Mouse (Mus musculus): ENCODE measurements around the gene Mcf2l.
A peak's percentile ranks its signal among the peaks of the same experiment; 100 is the strongest.

Gene Mcf2l

DNA sequence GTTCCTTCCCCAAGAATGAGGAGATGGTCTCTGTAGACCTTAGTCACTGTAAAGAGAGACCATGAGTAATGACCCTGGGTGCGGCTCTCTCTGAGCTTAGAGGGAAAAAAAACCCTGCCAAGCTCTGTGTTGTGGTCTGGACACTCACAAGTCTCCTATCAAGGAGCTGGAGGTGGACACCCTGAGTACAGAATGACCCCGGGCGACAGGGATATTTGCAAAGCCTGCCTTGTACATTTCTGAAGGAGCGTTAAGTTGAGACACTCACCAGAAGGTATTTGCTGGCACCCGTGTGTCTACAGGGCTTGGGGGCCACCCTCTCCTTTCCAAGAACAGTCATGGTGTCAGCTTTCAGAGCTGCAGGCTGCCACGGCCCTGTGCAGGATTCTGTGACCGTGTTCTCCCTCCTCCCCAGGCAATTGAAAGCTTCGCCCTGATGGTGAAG lies 123.2 kb downstream of the Mcf2l start:
- DNase-seq = no peak

DNA sequence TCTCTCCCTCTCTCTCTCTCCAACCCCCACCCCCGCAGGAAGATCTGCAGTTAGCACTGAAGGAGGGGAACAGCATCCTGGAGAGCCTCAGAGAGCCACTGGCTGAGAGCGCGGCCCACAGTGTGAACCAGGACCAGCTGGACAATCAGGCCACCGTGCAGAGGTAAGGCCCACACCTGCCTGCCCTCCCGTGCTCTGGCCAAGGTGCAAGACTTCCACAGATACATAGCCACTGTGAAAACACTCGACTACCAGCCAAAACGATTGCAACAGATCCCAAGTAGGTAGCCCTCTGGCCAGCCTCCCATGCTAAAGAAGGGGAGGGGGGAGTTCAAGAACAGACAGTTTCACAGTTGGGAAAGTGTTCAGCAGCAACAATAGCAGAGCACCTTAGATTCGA lies 124.7 kb downstream of the Mcf2l start:
- DNase-seq = no peak

DNA sequence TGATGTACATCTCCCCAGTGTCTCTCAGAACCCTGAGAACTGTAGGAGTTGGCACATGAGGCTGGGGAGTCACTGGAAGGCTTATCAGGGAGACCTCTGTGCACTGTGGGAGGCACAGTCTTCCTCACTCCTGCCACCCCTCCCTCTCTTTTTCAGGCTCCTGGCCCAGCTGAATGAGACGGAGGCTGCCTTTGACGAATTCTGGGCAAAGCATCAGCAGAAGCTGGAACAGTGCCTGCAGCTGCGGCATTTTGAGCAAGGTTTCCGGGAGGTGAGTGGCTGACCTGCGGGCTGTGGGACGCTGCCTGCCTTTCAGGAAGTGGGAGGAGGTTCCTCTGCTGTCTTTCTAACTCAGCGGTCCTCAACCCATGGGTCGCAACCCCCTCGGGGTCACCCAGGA lies 126.2 kb downstream of the Mcf2l start:
- DNase-seq = peak; percentile 57

DNA sequence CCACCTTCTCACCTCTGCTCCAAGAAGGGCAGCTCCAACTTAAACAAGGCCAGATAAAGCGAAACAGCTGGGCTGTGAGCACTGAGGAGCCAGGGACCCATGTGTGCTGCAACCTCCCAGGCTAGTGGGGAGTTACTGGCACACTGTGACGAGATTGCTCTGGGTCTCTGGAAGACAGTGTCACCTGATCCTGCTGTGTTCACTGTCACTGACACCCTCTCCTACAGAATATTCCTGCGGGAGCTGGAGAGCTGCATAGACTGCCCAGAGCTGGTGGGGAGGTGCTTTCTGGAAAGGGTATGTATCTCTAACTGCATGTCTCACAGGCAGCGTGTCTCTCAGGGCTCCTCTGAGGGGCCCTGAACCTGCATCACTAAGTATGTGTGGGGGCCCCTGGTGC lies 133.9 kb downstream of the Mcf2l start:
- no peak for DNase-seq

DNA sequence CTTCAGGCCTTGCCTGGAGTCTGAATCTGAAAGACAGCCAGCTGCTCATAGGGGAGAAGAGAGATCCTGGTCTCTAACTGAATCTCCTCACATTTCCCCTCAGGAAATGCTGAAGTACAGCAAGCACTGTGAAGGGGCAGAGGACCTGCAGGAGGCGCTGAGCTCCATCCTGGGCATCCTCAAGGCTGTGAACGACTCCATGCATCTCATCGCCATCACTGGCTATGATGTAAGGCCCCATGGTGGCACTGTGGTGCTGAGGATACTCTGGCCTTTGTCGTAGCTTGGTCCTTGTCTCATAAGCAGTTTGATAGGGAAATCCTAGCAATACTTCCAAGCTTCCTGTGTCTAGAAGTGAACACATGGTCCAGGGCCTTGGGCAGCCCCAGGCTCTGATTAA lies 136.7 kb downstream of the Mcf2l start:
- DNase-seq = no peak

DNA sequence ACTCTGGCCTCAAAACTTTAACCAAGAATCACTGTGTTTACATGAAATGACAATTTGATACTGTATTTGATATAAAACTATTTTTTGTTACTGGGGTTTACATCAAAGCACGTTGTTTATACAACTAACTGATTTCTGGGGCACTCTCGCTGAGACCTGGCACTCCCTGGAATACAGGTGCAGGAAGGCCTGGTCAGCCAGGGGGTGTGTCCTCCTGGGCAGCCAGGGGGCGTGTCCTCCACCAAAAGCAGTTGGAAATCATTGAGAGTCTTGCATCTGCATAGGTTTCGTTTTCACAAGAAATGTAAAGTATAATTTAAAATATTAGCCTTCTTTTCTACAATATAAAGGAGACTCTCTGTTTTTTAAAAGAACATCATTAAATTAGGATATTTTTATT lies 146.0 kb downstream of the Mcf2l start:
- DNase-seq = no peak

DNA sequence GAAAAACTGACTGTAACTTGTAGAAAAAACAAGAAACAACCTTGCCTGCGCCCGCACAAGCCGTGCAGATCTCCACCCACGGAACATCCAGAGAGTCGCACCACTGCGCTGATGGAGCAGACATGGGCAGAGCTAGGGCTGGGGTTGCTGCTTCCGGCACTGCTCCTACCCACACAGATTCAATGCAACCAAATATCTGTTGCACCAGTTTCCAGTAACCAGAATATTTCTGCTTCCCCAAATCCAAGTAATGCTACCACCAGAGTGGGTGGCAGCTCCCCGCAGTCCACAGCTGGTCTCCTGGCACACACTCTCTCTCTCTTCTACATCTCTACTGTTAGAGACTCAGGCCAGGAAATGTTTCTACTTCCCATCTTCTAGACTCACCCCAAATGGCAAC lies 148.2 kb downstream of the Mcf2l start:
- peak; percentile 69 for DNase-seq

DNA sequence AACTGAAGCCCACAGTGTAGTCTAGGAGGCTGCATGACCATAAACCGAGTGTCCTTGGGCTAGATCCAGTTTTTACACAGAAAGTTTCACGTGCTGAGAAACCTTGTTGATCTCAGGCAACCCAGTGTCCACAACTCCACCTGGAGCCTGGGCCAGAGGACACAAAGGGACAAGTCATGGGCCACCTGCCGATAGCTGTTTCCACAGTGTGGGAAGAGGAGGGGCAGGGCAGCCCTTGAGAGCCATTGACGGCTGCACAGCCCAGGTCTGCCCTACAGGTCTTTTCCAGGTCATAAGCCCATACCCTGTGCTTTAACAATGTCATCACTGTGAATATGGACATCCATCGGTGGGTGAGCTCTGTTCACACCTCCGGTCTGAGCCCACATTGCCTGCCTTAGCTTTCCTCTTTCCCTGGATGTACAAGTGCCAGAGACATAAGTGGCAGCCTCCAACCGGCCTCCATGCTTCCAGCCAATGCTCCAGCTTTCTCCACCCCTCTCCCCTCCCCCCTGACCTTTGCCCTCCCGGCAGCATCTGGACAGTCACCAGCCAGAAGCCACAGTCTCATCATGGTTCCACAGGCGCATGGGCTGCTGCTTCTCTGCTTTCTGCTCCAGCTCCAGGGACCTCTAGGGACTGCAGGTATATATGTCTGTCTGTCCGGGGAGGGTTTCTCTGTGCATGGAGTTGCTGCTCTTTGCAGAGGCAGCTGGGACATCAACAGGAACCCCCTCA lies 152.1 kb downstream of the Mcf2l start, which contains the start of gene F7:
TSS of gene F7 (plus strand) at position 548 of the 738 bp plus-strand sequence.
- DNase-seq = no peak

DNA sequence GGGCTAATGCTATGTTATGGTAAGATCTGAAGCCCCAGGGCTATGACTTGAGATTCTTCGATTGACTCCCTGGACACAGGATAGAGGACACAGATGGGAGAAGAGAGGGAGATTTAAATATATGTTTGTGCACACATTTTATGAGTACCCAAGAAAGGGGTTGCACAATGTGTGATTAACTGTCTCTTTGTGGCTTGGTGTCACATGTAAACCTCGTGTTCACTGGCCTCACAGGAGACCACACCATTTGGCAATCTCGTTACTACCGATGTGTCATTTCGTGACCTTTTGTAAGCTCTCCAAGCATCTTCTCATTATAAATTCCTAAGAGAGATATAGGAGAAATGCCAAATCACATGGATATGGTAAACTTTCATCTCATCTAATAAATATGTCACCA lies 154.0 kb downstream of the Mcf2l start:
- DNase-seq = no peak

DNA sequence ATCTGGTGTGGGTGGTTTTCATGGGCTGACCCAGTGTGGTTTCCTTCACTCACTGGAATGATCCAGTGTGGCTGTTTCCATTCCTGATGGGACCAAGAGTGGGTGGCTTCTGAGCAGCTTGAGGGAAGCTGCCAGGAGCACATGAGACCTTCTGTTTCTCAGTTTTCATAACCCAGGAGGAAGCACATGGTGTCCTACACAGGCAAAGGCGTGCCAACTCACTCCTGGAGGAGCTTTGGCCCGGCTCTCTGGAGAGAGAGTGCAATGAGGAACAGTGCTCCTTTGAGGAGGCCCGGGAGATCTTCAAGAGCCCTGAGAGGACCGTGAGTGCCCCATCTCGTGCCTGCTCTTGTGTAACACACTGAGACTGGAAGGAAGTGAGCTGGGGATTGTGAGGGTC lies 154.9 kb downstream of the Mcf2l start:
- peak; percentile 87 for DNase-seq

DNA sequence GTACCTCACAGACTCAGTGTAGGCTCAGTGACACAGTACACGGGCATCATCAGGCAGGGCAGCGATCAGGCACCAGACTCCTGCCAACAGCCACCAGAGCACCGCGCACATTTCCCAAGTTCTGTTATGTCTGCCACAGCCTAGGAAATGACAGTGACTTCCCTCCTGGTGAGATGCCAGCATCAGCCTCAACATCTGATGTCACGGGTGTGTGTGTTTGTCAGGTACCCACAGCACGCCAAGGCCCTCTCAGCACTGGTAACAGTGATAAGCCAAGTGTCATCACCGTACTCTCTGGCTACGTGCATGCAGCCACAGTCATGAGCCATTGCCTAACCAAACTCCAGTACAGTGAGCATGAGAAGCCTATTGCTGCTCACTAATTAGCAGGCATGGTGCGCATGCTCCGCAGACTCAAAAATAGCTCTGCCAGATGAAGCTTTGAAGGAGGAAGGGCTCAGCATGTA lies 162.8 kb downstream of the Mcf2l start:
- DNase-seq = peak; percentile 56

DNA sequence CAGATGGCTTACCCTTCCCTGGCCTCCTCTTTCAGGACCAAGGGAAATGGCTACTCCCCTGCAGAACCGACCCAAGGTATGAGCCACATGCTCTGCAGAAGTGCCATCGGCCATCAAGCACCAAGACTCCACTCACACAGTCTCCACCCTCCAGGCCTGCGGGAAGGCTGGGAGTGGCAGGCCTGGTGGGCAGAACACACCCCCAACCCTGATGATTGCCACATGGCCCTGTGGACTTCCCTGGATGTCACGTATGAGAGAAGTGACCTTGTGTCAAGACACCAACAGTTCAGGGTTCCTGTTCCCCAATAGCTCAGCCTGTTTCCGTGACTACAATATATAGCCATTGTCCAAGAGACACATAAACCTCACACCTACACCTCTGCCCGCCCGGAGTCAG lies 163.4 kb downstream of the Mcf2l start, which contains the start of gene F10:
TSS of gene F10 (plus strand) at position 294 of the 400 bp plus-strand sequence.
- DNase-seq = no peak

DNA sequence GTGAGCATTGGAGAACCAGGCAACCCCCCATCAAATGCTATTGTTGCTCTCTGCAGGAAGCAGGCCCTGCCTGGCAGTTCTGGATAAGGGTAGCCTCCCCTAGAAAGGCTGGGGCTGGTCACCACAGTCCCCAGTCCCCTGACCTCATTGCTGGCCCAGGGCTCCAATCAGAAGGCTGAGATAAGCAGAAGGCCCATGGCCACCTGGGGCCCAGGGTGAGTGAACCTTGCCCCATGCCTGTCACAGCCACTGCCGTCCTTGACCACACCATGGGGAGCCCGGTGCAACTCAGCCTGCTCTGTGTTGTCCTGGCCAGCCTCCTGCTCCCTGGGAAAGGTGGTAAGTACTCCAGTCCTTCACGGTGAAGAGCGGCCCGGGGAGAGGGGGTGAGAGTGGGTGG lies 164.0 kb downstream of the Mcf2l start:
- DNase-seq = no peak

DNA sequence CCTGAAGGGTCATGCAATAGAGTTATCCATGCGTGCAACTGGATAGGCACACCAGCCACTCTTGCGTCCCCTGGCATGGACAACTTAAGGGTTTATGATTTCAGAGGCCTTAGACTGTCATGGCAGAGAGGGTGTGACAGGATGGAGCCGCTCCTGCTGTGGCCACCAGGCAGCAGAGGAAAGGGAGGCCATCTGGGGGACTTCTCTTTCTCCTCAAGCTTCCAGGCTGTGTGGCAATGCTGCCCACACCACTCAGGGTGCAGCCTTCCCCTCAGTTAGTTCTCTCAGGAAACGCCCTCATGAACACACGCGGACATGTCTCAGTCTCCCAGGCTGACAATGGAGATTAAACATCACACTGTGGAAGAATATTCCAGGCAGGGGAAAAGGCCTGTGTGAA lies 165.4 kb downstream of the Mcf2l start:
- DNase-seq = no peak

DNA sequence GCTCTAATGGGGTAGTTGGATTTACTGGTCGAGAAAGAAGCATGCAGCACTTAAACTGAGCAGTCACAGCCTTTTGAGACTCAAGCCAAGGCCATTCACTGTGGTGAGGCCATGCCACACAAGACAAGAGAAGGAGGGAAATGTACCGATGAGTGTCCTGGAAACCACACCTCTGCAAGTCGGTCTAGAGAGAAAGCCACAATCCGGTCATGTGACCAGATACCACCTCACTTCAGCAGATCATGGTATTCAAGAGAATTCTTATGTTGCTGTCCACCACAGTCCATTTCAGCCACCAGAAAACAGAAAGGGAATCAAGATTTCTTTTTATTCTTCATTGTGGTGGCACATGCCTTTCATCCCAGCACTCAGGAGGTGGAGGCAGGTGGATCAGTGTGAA lies 167.9 kb downstream of the Mcf2l start:
- DNase-seq = no peak

DNA sequence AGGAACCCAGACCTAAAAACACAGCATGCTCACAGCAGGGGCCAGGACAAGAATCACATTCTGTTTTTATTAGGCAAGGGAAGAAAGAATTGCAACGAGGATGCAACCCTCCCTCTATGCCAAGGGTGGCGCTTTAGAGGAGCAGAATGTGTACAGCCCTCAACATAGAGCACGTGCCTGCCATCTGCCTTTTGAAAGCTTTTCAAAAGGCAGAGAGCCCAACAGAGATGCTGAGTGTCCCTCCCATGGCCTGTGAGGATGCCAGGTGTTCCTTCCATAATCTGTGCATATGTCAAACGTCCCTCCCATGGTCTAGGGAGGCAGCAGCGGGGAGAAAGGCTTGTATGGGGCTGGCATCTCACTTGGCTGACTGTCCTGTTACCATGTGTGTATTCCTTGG lies 174.0 kb downstream of the Mcf2l start:
- DNase-seq = no peak

DNA sequence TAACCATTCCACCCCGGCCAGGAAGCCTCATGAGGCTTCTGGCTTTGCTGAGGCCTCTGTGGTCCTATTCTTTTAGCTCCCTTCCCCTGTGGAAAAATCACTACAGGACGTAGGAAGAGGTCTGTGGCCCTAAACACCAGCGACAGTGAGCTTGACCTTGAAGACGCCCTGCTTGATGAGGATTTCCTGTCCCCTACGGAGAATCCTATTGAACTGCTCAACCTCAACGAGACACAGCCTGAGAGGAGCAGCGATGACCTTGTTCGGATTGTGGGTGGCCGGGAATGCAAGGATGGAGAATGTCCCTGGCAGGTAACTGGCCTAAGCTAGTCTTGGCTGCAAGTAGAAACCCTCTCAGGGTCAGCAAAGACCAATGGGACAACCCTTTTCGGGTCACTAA lies 176.9 kb downstream of the Mcf2l start:
- DNase-seq = no peak

DNA sequence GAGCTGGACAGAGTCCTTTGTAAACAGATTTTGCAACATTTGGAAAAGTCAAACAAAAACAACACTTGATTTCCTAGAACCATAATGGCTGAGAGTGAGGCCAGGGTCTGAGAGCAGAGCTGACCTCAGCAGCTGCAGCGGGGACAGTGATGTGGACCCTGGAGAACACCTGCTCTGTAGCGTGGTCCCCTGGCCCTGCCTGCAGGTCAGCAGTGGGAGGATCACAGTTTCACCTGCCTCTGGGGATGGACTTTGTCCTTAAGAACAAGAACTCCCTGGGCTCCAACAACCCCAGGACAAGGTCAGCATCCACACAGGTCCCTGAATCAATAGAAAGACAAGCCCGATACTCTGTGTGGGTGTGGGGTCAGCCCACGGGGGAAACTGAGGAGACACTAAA lies 183.7 kb downstream of the Mcf2l start:
- DNase-seq = no peak

DNA sequence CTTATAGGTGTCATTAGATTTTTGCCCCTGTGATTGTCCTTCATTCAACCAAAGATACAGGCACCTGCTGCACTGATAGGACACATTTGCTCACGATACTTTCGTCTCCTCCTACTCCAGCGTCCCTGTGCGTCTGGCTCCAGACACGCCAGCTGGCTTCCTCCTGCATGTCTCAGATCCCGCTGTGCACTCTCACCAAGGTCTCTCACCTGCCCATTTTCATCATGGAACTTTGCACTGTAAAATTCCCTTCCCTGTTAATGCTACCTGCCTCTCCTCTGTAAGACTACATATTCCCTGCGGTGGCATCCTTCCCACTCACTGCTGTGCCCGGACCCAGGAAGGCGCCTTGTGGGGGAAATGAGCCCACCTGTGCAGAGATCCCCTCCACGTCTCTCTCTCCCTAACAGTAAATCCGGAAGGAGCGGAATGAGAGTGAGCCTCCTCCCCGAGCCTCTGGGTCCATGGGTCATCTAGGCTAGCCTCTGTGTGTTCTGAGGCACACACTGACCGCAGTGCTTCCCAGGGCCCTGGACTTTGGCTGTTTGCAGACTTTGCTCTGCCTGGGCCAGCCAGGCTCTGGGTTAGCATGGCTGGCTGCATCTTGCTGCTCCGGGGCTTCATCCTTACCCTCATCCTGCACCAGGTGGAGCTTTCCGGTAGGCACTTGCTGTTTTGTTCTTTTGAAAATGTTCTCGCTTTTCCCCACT lies 187.0 kb downstream of the Mcf2l start, which contains the start of gene Proz:
TSS of gene Proz (plus strand) at position 474 of the 710 bp plus-strand sequence.
- DNase-seq = no peak

DNA sequence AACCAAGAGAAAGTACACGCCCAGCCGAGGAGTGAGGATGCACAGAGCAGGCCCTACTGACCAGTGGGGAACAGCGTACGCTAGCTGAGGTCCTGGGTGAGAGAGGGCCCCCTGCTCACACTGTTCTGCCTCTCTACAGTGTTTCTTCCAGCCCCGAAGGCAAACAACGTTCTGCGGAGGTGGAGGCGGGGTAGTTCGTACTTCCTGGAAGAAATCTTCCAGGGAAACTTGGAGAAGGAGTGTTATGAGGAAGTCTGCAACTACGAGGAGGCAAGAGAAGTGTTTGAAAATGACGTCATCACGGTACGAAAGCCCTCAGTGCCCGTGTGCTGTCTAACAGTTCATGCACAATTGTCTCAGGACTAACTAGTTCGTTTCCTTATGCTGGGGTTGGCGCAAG lies 189.5 kb downstream of the Mcf2l start:
- no peak for DNase-seq
